Mouse (Mus musculus) heart, postnatal 14 days (tissue): ENCODE data around the gene Psors1c2. TPM values are rescaled to one million over a fixed set of nuclear protein-coding genes. Genes with fewer than 3 reads are reported as not detected.

ENCODE experiments used
- DNase-seq, 2 experiments: peaks; one replicate each; pipeline ENCODE4 v3.0.0; 2021 to 2022
- intact Hi-C: fragments of 180-260 bp; cut with DNase I; formaldehyde crosslinking; loops from one replicate; pipeline ENCODE4 v1.15.1; 2025
- total RNA-seq, 2 experiments: library from RNA; stranded (reverse); gene quantifications; 2 replicates each; pipeline ENCODE4 v1.2.3; 2021

Psors1c2 gene
- total RNA-seq, 2 experiments from 2014 or later = not detected

DNA sequence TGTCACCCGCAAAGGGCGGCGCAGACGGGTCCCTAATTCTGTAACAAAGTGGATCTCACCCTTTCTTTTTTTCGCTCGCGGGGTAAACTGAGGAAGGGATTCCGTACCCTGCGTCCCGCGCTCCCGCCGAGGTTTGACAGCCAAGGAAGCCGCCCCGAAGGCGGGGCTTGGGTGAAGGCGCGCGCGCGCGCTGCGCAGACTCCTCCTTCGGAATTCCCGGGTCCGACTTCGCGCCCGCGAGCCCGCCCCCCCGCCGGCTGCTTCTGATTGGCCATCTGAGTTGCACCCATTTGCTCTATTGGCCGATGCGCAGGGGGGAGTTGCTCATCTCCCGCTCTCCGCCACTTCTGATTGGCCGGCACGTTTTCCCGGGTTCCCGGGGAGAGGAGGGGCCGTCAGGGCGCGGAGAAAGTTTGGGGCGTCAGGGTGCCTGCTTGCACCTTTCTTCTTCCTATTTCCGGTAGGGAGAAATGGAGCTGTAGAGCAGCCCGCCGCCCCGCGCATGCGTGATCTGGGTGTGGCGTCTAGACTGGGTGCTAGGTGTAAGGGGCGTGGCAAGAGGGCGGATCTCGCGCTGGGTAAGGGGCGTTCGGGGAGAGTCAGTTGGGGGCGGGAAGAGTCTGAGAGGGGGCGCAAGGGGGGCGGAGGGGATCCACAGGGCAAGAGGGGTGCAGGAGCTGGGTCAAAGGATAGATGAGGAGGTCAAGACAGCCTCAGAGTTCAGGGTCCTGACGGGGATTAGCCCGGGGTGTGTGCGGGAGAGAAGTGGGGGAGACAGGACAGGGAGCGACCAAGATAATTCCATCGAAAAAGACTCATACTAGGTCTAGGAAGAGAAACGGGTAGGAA, 16.1 kb upstream of the Psors1c2 start, which contains the start of the genes Tcf19 and Cchcr1:
TSS of gene Tcf19 (minus strand) at position 173 of the 849 bp plus-strand sequence.
TSS of gene Cchcr1 (plus strand) at position 449 of the 849 bp plus-strand sequence.
- intact Hi-C loops = no loop called here
- DNase-seq = peak; percentile 95 to 96

DNA sequence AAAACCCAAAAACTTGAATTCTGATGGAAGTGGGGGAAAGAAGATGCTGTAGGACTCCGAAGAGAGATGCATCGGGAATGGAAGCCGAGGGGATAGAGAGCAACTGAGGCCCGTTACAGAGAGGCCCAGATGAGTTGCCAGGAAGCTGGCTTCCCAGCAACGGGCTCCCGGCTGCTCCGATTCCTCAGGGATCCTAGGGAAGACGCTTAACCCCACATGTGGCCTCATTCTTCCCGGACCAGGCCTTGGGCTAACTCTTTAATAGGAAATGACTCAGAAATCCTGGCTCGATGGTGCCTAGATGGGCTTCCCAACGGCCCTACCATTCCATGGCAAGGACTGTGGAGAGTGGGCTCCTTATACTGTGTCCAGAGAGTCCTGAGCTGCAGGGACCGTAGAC, 15.5 kb upstream of the Psors1c2 start:
- intact Hi-C loops = no loop called here
- DNase-seq = no peak

DNA sequence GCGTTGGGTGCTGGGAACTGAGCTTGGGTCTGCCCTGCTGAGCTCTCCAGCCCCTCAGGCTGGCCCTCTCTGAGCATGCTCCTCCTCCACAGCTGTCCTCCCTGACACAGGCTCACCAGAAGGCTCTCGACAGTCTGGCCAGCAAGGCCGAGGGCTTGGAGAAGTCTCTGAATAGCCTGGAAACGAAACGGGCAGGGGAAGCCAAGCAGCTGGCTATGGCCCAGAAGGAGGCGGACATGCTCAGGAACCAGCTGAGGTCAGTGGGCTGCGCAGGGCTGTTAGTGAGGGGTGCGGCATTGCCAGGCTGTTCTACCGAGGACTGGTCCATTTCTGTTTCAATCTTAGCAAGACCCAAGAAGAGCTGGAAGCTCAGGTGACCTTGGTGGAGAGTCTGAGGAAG, 8.6 kb upstream of the Psors1c2 start:
- intact Hi-C loops = no loop called here
- no peak for DNase-seq

DNA sequence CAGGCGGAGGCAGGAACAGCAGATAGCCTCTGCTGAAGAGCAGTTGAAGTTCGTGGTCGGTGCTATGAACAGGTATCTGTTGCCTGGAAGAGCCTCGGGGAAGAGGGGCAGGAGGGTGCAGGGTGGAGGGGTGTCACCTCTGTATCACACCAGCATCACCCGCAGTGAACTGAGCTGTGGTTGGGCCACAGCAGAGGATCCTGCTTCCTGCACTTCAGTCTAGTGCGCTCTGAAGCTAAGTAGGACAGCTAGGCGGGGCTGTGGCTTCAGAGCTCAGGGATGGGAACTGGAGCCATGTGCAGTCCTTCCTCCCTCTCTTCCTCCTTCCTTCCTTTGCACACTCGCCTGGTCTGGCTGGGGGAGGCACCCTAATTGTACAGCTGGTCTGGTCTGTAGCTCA, 6.4 kb upstream of the Psors1c2 start:
- intact Hi-C loops = no loop called here
- no peak for DNase-seq

DNA sequence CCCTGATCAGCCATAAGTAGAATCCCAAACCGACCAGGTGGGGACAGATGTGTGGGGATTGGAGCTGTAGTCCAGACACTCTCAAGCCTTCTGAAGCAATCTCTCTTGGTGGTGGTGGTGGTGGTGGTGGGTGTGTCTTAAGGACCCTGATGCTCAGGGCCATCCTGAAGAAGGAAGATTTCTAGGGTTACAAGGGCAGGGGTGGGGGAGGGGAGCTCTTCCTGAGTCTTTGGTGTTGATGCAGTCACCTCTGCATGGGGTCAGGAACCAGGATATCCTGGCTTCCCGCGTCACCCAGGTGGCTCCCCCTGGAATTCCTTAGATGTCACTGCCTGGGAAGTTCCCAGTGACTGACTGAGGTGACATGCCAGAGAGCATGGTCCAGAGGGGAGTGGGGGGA, 641 bp upstream of the Psors1c2 start:
- no peak for DNase-seq
- intact Hi-C loops = loop anchor here (2.0 kb wide), 1 partner anchor 20 kb away; no protein-coding TSS in a partner anchor

DNA sequence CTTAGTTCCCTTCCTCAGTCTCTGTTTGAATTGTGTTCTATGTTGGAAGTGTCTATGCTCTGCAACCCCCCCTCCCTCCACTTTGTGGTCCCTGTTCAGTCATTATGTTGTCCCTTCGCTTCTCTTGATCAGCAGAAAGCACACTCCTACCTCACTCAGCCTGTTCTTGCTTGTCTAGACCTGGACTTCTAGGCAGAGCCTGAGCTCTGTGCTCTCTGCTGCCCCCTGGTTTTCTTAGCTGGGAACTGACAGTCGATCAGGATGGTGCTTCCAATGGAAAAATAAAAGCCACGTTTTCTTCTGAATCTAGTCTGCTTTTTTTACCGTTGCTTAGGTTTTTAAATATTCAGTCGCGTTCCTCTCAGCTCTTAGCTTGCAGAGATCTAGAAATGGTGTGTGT, 1.3 kb downstream of the Psors1c2 start:
- intact Hi-C loops = no loop called here

DNA sequence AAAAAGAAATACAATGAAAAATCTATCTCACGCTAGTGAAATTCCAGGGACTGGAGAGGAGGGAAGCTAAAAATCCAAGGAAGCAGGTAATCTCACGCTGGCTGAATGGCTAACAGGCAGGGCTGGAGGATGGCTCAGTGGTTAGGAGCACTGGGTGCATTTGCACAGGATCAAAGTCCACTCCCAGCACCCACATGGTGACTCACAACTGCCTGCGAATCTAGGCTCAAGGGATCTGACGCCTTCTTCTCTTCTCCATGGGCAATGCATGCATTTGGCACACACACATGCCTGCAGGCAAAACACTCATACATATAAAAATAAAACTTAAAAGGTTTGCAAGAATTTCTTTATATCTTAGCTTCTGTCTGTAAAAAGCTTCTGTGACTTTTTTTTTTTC, 4.4 kb downstream of the Psors1c2 start:
- no peak for DNase-seq
- intact Hi-C loops = no loop called here

More for the DNA sequence above, 1.3 kb downstream of the Psors1c2 start:
- peak; percentile 72 to 83 for DNase-seq

DNA sequence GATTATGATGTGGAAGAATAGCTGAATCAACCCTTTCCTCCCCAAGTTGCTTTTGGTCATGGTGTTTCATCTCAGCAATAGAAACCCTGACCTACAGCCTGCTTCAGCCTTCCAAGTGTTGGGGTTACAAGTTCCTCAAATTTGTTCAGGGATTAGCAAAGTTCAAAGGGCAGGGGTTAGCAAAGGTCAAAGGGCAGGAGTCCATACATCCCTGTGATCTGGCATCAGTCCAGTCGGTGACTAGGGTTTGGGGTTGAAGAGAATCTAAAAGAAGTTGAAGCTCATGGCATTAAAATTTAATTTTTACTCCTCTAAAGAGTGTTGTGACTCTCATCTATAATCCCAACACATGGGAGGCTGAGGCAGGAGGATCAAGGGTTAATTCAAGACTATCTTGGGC, 5.5 kb downstream of the Psors1c2 start:
- intact Hi-C loops = no loop called here
- no peak for DNase-seq

DNA sequence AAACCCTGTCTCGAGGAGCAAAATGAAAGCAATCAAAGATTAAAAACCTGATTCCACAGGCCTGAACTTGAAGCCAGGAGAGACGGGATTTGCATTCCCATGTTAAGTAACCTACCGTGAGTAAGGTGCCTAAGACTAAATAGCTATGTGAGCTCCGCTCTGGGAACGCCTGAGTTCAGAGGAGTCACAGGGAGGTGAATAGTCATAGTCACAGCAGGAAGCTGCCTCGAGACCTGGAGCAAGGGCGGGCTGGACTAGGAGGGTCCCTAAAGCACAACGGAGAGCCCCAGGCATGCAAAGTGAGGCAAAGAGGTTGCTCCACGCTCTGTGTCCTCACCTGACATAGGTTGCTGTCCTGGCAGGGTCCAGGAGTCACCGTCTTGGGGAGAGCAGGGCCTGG, 6.5 kb downstream of the Psors1c2 start:
- intact Hi-C loops = no loop called here

DNA sequence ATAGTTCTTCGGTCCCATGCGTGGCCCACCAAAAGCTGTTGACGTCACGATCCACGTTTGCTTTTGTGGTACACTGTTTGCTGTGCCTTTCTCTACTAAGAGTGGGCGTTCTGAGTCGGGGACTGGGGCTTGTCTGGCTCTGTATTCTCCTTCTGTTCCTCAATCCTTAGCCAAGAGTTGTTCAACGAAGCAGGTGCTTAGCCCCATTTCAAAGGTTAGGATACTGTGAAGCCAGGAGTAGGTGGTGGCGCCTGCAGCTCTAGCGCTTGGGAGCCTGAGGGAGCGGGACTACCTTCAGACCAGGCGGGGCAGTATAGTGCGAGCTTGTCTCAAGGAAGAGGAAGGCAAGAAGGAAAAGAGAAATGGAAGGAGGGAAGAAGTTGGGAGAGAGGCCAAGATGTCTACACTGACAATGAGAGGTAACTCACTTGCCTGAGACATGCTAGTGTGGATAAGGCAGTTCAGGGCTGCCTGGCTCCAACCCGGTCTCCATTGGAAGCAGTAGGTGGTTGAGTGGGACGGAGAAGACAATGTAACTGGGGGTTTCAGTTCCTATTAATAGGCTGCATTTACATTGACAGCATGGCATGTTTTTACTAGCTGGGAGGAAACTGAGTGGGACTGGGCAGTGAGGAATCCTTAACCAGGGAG, 9.9 kb downstream of the Psors1c2 start:
- intact Hi-C loops = no loop called here
- DNase-seq = no peak

More for the DNA sequence above, 6.5 kb downstream of the Psors1c2 start:
- no peak for DNase-seq

DNA sequence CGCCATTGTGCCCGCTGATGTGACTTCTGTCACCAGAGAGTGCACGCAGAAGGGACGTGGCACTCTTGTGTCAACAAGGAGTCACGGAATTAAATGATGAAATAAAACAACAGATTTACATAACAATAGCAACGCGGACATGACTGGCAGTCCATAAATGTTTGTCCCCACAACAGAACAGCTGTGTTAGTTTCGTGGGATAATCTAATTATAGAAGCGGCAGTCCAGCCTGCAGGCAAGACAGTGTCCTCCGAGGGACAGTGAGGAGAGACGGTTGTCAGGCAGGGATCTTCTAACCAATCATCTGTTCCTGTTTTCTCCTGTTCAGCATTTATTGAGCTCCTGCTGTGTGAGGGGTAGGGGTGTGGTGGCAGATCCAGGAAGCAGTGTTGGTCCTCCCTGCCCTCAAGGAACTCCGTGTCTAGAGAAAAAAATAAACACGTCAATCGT, 10.4 kb downstream of the Psors1c2 start:
- intact Hi-C loops = no loop called here

DNA sequence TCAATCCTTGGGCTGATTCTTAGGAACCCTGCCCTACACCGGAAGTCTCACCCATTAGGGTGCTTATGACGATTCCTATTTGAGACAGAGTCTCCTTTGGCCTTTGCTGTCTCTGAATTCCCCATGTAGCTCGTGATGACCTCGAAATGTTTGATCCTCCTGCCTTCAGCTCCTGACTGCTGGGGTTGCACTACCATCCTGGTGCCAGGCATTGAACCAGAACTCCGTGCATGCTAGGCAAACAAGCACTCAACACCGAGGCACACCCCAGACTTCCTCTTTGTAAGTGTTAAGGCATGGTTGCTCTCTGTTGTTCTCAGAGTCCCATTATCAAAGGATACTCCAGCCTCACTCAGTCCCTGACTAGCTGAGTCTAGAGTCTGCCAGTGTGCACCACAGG, 11.0 kb downstream of the Psors1c2 start:
- DNase-seq = no peak
- intact Hi-C loops = loop anchor here (2.0 kb wide), 1 partner anchor 35 kb away; no protein-coding TSS in a partner anchor

More for the DNA sequence above, 10.4 kb downstream of the Psors1c2 start:
- no peak for DNase-seq

DNA sequence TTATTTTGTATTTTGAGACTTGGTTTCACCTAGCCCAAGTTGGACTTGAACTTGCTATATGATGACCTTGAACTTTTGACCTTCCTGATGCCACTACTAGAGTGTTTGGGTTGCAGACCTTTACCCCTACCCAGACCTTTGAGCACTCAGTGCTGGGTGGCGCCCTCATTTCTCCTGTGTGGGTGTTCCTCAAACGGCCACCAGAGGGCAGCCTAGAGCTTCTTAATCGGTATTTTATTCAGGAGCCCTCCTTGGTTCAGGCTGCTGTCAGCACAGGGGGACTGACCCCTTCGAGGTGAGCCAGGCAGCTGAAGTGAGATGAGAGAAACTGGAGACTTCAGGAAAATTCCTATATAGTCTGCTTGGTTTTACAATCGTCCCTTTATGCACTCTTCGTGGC, 11.7 kb downstream of the Psors1c2 start:
- intact Hi-C loops = loop anchor here (2.0 kb wide), 1 partner anchor 34 kb away; no protein-coding TSS in a partner anchor
- DNase-seq = peak; percentile 53 to 72

DNA sequence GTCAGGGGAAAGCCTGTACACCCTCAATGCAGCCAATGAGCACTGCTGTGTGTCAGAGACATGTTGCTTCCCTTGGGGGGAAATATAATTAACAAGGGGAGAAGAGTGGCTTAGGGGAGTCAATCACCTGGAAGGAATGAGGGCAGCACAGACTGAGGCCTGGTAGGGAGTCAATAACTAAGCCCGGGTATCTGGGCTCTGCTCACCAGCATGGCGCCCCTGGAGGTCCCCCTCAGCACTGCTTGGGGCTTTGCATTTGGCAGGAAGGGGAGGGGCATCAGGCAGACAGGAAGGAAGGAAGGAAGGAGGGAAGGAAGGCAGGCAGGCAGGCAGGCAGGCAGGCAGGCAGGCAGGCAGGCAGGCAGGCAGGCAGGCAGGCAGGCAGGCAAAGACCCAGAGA, 14.5 kb downstream of the Psors1c2 start:
- intact Hi-C loops = no loop called here
- no peak for DNase-seq

DNA sequence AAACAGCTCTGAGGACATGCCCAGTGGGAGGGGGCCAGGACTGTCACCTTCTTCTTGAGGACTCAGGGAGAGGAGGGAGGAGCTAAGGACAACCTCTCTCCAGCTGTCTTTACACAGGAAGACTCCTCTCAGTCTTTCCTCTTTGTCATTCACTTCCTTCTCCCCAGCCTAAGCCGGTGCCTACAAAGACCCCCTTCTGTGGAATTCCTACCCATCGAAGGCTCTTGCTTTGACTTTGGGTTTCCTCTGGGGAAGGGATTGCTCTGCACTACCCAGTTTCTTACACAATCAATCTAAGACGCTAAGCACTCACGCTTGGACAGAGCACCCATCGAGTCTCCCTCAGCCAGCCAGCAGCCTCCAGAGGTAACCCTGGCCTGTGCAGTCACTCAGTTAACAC, 15.6 kb downstream of the Psors1c2 start:
- no peak for DNase-seq
- intact Hi-C loops = no loop called here

DNA sequence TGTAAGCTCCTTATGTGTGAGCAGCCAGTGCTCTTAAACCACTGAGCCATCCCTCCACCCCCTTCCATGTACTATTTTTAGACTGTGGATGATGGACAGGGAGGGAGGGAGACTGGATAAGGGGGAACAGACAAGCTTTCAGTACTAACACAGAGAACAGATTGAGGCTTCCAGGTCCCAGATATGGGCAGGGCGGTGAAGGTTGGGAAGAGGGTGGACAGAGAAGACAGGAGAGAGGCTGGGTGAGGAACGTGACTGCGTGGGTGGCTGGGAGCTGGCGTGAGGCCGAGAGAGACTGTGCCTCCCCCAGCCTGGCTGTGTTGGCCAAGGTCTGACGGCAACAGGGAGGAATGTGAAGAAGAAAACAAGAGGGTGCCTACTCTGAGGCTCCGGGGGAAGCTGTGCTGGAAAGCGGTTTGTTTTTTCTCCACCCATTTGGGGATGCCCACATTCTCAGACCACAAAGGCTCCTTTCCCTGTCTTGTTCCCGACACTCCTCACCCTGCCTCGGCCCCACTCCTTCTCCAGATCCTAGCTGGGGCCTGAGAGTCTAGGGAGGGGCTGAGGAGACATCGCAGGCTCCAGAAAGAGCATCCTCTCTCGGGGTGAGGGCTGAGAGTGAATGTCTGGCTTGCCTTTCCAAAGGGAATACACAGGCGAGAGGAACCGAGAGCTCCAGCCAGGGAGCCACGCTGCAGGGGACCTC, 16.6 kb downstream of the Psors1c2 start:
- intact Hi-C loops = no loop called here
- DNase-seq = peak; percentile 80 to 87

DNA sequence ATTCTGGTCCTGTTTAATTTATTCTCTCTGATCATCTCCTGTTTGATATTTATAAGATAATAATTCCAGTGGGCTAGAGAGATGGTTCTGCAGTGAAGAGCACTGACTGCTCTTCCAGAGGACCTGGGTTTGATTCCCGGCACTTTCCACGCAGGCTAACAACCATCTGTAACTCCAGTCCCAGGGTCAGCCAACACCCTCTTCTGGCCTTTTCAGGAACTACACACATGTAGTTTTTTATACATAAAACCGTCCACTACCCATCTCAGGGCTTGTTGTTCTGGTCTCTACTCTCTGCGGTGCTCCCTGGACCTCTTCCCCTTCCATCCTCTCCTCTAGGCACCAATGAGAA, 17.1 kb downstream of the Psors1c2 start:
- intact Hi-C loops = no loop called here
- no peak for DNase-seq

DNA sequence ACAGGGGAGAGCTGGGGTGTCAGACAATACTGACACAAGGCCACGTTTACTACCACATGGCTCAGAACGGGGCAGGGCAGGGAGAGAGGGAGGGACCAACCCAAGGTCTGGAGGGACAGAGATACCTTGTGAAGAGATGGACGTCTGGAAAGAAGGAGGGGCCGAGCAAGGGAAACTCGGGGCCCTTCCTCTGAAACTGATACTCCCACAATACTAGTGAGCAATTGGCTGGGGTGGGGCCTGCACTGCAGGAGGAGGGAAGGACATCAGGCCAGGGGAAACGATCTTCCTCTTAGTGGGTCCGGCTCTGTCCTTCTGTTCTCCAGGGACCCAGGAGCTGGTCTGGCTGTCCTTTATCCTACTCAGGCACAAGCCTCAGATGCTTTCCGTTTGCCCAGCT, 17.9 kb downstream of the Psors1c2 start:
- intact Hi-C loops = no loop called here
- DNase-seq = no peak

DNA sequence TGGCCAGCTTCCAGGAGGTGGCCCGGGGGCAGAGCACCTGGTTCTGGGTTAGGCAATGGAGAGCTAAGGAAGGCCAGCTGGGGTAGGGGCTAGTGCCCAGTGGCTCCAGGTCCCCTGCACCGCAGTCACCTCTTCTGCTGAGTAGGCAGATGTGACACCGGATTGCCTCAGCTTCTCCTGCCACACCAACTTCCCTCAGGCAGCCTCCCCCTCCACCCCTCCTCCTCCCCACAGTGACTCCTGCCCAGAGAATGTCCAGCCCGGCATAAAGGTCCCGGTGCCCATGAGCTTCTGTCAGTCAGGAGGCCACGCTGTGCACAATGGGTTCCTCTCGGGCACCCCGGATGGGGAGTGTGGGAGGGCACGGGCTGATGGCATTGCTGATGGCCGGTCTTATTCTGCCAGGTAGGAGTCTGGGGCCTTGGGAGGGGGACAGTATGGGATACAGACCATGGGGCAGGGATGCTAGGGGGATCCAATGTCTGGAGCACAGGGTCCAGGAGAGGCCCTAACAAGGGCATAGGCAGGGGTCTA, 18.9 kb downstream of the Psors1c2 start, which contains the start of gene Cdsn:
TSS of gene Cdsn (plus strand) at position 248 of the 534 bp plus-strand sequence.
- DNase-seq = no peak
- intact Hi-C loops = no loop called here

DNA sequence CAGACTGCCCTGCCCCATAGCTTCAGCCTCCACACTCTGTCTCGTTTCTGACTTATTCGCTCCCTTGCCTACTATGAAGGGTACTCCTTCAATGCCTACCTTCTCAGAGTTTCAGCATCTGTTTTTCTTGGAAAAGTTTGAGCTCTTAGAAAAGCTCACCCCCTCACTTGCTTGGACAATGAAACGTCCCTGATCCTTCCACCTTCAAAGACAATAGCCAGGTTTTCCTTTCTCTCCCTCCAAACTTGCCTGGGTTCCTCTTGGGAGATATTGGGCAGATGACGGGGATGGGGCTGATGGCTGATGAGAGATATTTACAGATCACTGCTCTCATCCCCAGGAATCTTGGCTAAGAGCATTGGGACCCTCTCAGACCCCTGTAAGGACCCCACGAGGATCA, 21.3 kb downstream of the Psors1c2 start:
- no peak for DNase-seq
- intact Hi-C loops = no loop called here
